Mouse (Mus musculus): Measurements from ENCODE around the gene Ola1.

- TF ChIP-seq CTCF (IDR thresholded peaks at IDR 0.05; ENCODE audit: borderline replicate concordance, insufficient read depth, low read depth, low read length) (no peak), POLR2A (IDR thresholded peaks at IDR 0.05; ENCODE audit: borderline replicate concordance, insufficient read depth, low read length) (no peak)
Measured at GRCm38 (mm10) chr2:73050401-73050800, 168.3 kb downstream of the Ola1 start.

Measured in cerebellum, adult 2 months (tissue).